Mouse (Mus musculus): ENCODE data around the gene Edem3. TPM values are rescaled to one million over a fixed set of nuclear protein-coding genes. Genes with fewer than 3 reads are reported as not detected.

Gene Edem3
- polyA plus RNA-seq, 1 experiment from 2014 or later, result 8.8 TPM

GRCm38 (mm10) chr1:151758301-151758700, 3.1 kb downstream of the Edem3 start:
- Histone ChIP-seq H3K4me1 (ENCODE audit: control insufficient read depth, insufficient read depth, low read length) (peaks cover 5% of the 10 kb centered on the region; the same call in 1 of the 2 replicates), H3K9me3 (ENCODE audit: control insufficient read depth, low read length) (no peaks in the 10 kb centered on the region), H3K9ac (ENCODE audit: low read depth, low read length) (no peak overlapping the region), H3K4me2 (ENCODE audit: low read depth, low read length) (no peak overlapping the region), H3K27ac (ENCODE audit: low read length) (no peak overlapping the region), H3K36me3 (ENCODE audit: control insufficient read depth, insufficient read depth, low read length) (0 out of 2 replicates have a peak, but pooled peaks cover 2% of the 10 kb centered on the region), H3K4me3 (ENCODE audit: low read length) (no peak overlapping the region), H3K27me3 (replicated peaks; ENCODE audit: control insufficient read depth, insufficient read depth, low read length) (no peaks in the 10 kb centered on the region)
- ATAC-seq, result no peak
- WGBS, result 87% methylated on average over 6 of the region's 6 CpGs

GRCm38 (mm10) chr1:151758991-151759390, 3.8 kb downstream of the Edem3 start:
- H3K36me3 ChIP-seq (ENCODE audit: control insufficient read depth, insufficient read depth, low read length), result 0 out of 2 replicates have a peak, but pooled peaks cover 2% of the 10 kb centered on the region
- peaks cover 5% of the 10 kb centered on the region; the same call in 1 of the 2 replicates for H3K4me1 ChIP-seq (ENCODE audit: control insufficient read depth, insufficient read depth, low read length)
- no peaks in the 10 kb centered on the region for H3K27me3 ChIP-seq (replicated peaks; ENCODE audit: control insufficient read depth, insufficient read depth, low read length)
- no peaks in the 10 kb centered on the region for H3K9me3 ChIP-seq (ENCODE audit: control insufficient read depth, low read length)
- ATAC-seq, result no peak
- no peak overlapping the region for H3K4me2 ChIP-seq (ENCODE audit: low read depth, low read length)
- H3K27ac ChIP-seq (ENCODE audit: low read length), result no peak overlapping the region
- WGBS, result 77% methylated on average over 2 of the region's 2 CpGs
- H3K9ac ChIP-seq (ENCODE audit: low read depth, low read length), result no peak overlapping the region
- H3K4me3 ChIP-seq (ENCODE audit: low read length), result no peak overlapping the region

- Histone ChIP-seq H3K36me3 (ENCODE audit: control insufficient read depth, insufficient read depth, low read length) (0 out of 2 replicates have a peak, but pooled peaks cover 2% of the 10 kb centered on the region), H3K27ac (ENCODE audit: low read length) (no peak overlapping the region), H3K9ac (ENCODE audit: low read depth, low read length) (no peak overlapping the region), H3K9me3 (ENCODE audit: control insufficient read depth, low read length) (no peaks in the 10 kb centered on the region), H3K4me1 (ENCODE audit: control insufficient read depth, insufficient read depth, low read length) (no peaks in the 10 kb centered on the region), H3K4me2 (ENCODE audit: low read depth, low read length) (no peak overlapping the region), H3K4me3 (ENCODE audit: low read length) (no peak overlapping the region), H3K27me3 (replicated peaks; ENCODE audit: control insufficient read depth, insufficient read depth, low read length) (no peaks in the 10 kb centered on the region)
- 68% methylated on average over 3 of the region's 3 CpGs for WGBS
- ATAC-seq, result no peak
Observed at GRCm38 (mm10) chr1:151764236-151764635, 9.1 kb downstream of the Edem3 start.

- Histone ChIP-seq H3K36me3 (ENCODE audit: control insufficient read depth, insufficient read depth, low read length) (0 out of 2 replicates have a peak, but pooled peaks cover 2% of the 10 kb centered on the region), H3K4me1 (ENCODE audit: control insufficient read depth, insufficient read depth, low read length) (no peaks in the 10 kb centered on the region), H3K4me2 (ENCODE audit: low read depth, low read length) (no peak overlapping the region), H3K9ac (ENCODE audit: low read depth, low read length) (no peak overlapping the region), H3K27ac (ENCODE audit: low read length) (no peak overlapping the region), H3K27me3 (replicated peaks; ENCODE audit: control insufficient read depth, insufficient read depth, low read length) (no peaks in the 10 kb centered on the region), H3K4me3 (ENCODE audit: low read length) (no peak overlapping the region), H3K9me3 (ENCODE audit: control insufficient read depth, low read length) (no peaks in the 10 kb centered on the region)
- ATAC-seq, result no peak
- WGBS, result 79% methylated on average over 2 of the region's 2 CpGs
Observed at GRCm38 (mm10) chr1:151766166-151766565, 11.0 kb downstream of the Edem3 start.

- no peaks in the 10 kb centered on the region for H3K9me3 ChIP-seq (ENCODE audit: control insufficient read depth, low read length)
- 85% methylated on average over 3 of the region's 3 CpGs for WGBS
- H3K36me3 ChIP-seq (ENCODE audit: control insufficient read depth, insufficient read depth, low read length), result no peaks in the 10 kb centered on the region
- no peaks in the 10 kb centered on the region for H3K4me1 ChIP-seq (ENCODE audit: control insufficient read depth, insufficient read depth, low read length)
- no peak overlapping the region for H3K9ac ChIP-seq (ENCODE audit: low read depth, low read length)
- no peaks in the 10 kb centered on the region for H3K27me3 ChIP-seq (replicated peaks; ENCODE audit: control insufficient read depth, insufficient read depth, low read length)
- no peak overlapping the region for H3K27ac ChIP-seq (ENCODE audit: low read length)
- no peak for ATAC-seq
- no peak overlapping the region for H3K4me3 ChIP-seq (ENCODE audit: low read length)
- no peak overlapping the region for H3K4me2 ChIP-seq (ENCODE audit: low read depth, low read length)
Observed at GRCm38 (mm10) chr1:151766976-151767654, 11.9 kb downstream of the Edem3 start.

- H3K4me3 ChIP-seq (ENCODE audit: low read length), result no peak overlapping the region
- no peaks in the 10 kb centered on the region for H3K4me1 ChIP-seq (ENCODE audit: control insufficient read depth, insufficient read depth, low read length)
- H3K36me3 ChIP-seq (ENCODE audit: control insufficient read depth, insufficient read depth, low read length), result no peaks in the 10 kb centered on the region
- 82% methylated on average over 3 of the region's 3 CpGs for WGBS
- H3K27ac ChIP-seq (ENCODE audit: low read length), result no peak overlapping the region
- ATAC-seq, result no peak
- H3K9ac ChIP-seq (ENCODE audit: low read depth, low read length), result no peak overlapping the region
- H3K4me2 ChIP-seq (ENCODE audit: low read depth, low read length), result no peak overlapping the region
- H3K27me3 ChIP-seq (replicated peaks; ENCODE audit: control insufficient read depth, insufficient read depth, low read length), result no peaks in the 10 kb centered on the region
- H3K9me3 ChIP-seq (ENCODE audit: control insufficient read depth, low read length), result no peaks in the 10 kb centered on the region
Observed at GRCm38 (mm10) chr1:151769200-151769913, 14.2 kb downstream of the Edem3 start.

- no peaks in the 10 kb centered on the region for H3K9me3 ChIP-seq (ENCODE audit: control insufficient read depth, low read length)
- H3K9ac ChIP-seq (ENCODE audit: low read depth, low read length), result no peak overlapping the region
- H3K4me2 ChIP-seq (ENCODE audit: low read depth, low read length), result no peak overlapping the region
- no peak overlapping the region for H3K4me3 ChIP-seq (ENCODE audit: low read length)
- no peaks in the 10 kb centered on the region for H3K36me3 ChIP-seq (ENCODE audit: control insufficient read depth, insufficient read depth, low read length)
- H3K4me1 ChIP-seq (ENCODE audit: control insufficient read depth, insufficient read depth, low read length), result no peaks in the 10 kb centered on the region
- H3K27me3 ChIP-seq (replicated peaks; ENCODE audit: control insufficient read depth, insufficient read depth, low read length), result no peaks in the 10 kb centered on the region
- WGBS, result 87% methylated on average over 2 of the region's 2 CpGs
- no peak overlapping the region for H3K27ac ChIP-seq (ENCODE audit: low read length)
- no peak for ATAC-seq
Observed at GRCm38 (mm10) chr1:151777616-151778015, 22.4 kb downstream of the Edem3 start.

GRCm38 (mm10) chr1:151778592-151778991, 23.4 kb downstream of the Edem3 start:
- Histone ChIP-seq H3K9me3 (ENCODE audit: control insufficient read depth, low read length) (no peaks in the 10 kb centered on the region), H3K27ac (ENCODE audit: low read length) (no peak overlapping the region), H3K4me3 (ENCODE audit: low read length) (no peak overlapping the region), H3K4me1 (ENCODE audit: control insufficient read depth, insufficient read depth, low read length) (no peaks in the 10 kb centered on the region), H3K36me3 (ENCODE audit: control insufficient read depth, insufficient read depth, low read length) (no peaks in the 10 kb centered on the region), H3K27me3 (replicated peaks; ENCODE audit: control insufficient read depth, insufficient read depth, low read length) (no peaks in the 10 kb centered on the region), H3K9ac (ENCODE audit: low read depth, low read length) (no peak overlapping the region), H3K4me2 (ENCODE audit: low read depth, low read length) (no peak overlapping the region)
- 85% methylated on average over 1 of the region's 1 CpGs for WGBS
- no peak; the same call in 1 of the 2 replicates for ATAC-seq

- H3K9me3 ChIP-seq (ENCODE audit: control insufficient read depth, low read length), result no peaks in the 10 kb centered on the region
- no peak overlapping the region for H3K4me2 ChIP-seq (ENCODE audit: low read depth, low read length)
- no peaks in the 10 kb centered on the region for H3K4me1 ChIP-seq (ENCODE audit: control insufficient read depth, insufficient read depth, low read length)
- no peak overlapping the region for H3K4me3 ChIP-seq (ENCODE audit: low read length)
- WGBS, result 90% methylated on average over 2 of the region's 2 CpGs
- ATAC-seq, result no peak
- no peaks in the 10 kb centered on the region for H3K27me3 ChIP-seq (replicated peaks; ENCODE audit: control insufficient read depth, insufficient read depth, low read length)
- no peak overlapping the region for H3K9ac ChIP-seq (ENCODE audit: low read depth, low read length)
- no peak overlapping the region for H3K27ac ChIP-seq (ENCODE audit: low read length)
- H3K36me3 ChIP-seq (ENCODE audit: control insufficient read depth, insufficient read depth, low read length), result no peaks in the 10 kb centered on the region
Observed at GRCm38 (mm10) chr1:151779306-151779705, 24.1 kb downstream of the Edem3 start.

Measured in intestine, embryonic 16.5 days (tissue).